8 mouse cellular contexts compared by ENCODE assay signal in the genomic region with DNA sequence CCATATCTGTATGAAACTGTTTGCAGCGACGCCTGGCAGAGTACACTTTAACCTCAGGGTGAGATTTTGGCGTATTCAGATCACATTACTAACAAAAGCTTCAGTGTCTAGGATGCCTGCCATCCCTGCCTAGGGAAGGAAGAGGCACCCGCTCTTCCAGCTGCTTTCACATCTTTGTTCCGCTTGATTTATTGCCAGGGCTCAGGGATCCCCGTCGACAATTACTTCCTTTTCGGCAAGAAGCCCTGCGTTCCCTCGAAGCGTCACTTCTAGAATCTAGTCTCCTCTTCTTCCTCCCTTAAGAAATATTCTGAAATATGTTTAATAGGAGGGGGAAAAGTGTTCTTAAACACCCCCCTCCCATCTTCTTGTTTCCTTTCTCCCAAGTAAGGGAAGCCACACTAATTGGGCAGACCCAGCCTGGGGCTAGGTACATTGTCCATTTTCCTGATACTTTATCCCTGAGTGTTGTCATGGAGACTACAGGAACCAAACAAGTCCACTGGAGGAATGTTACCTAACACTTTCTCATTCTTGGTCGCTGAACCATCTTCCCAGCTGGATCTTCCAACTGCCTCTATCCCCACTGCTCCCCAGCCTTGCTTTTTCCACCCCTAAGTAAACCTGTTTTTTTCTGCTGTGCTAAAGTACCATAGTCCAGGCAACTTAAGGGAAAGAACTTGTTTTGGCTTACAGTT. TPM values are rescaled to one million over a fixed set of nuclear protein-coding genes. Genes with fewer than 3 reads are reported as not detected.
DNase-seq lines count a peak whose midpoint lies in the region; ATAC-seq lines count a peak whose summit lies in the region.

No protein-coding gene starts in this region.

- H3K9me3 ChIP-seq in kidney, embryonic 16.5 days (ENCODE audit: low read length), result no peaks in the 10 kb centered on the region
- H3K9me3 ChIP-seq in neural tube, embryonic 14.5 days (ENCODE audit: control insufficient read depth, low read length), result no peaks in the 10 kb centered on the region

- no peak overlapping the region for H3K9ac ChIP-seq in kidney, embryonic 16.5 days (replicated peaks; ENCODE audit: low read length)
- H3K9ac ChIP-seq in neural tube, embryonic 14.5 days (replicated peaks; ENCODE audit: low read depth, low read length), result 0 out of 2 replicates have a peak overlapping the region, but pooled peaks have one; percentile 11

- H3K27me3 ChIP-seq in kidney, embryonic 16.5 days (ENCODE audit: insufficient read depth, low read length), result no peaks in the 10 kb centered on the region
- H3K27me3 ChIP-seq in neural tube, embryonic 14.5 days (ENCODE audit: control insufficient read depth, insufficient read depth, low read length), result no peaks in the 10 kb centered on the region

- DNase-seq in kidney, adult 9 months, result no peak
- peak; percentile 51 to 70 for DNase-seq in heart, adult 9 months (ENCODE audit: low spot score in 2 of 2)
- DNase-seq in kidney, postnatal 14 days, result peak; percentile 52
- DNase-seq in yolk sac, embryonic 10.5 days (ENCODE audit: low spot score), result no peak
- DNase-seq in adrenal gland, postnatal 4 days (ENCODE audit: low spot score in 2 of 2), result no peak

- H3K4me1 ChIP-seq in kidney, embryonic 16.5 days (ENCODE audit: insufficient read depth, low read length), result peaks cover 12% of the 10 kb centered on the region
- peaks cover 11% of the 10 kb centered on the region; the same call in 1 of the 2 replicates for H3K4me1 ChIP-seq in neural tube, embryonic 14.5 days (ENCODE audit: control insufficient read depth, insufficient read depth, low read length)

- no peaks in the 10 kb centered on the region for H3K36me3 ChIP-seq in kidney, embryonic 16.5 days (ENCODE audit: insufficient read depth, low read length)
- no peaks in the 10 kb centered on the region for H3K36me3 ChIP-seq in neural tube, embryonic 14.5 days (ENCODE audit: control insufficient read depth, insufficient read depth, low read length)

- WGBS in kidney, embryonic 16.5 days, result 2% methylated on average over 12 of the region's 12 CpGs
- under 1% methylated on average over 12 of the region's 12 CpGs for WGBS in neural tube, embryonic 14.5 days

- H3K4me2 ChIP-seq in kidney, embryonic 16.5 days (replicated peaks; ENCODE audit: low read depth, low read length), result peak overlapping the region; percentile 44
- peak overlapping the region; percentile 33 for H3K4me2 ChIP-seq in neural tube, embryonic 14.5 days (ENCODE audit: low read depth, low read length)

- no peak overlapping the region for H3K27ac ChIP-seq in kidney, embryonic 16.5 days (ENCODE audit: low read length)
- H3K27ac ChIP-seq in neural tube, embryonic 14.5 days (ENCODE audit: low read depth, low read length), result peak overlapping the region; percentile 48; the same call in 1 of the 2 replicates

- ATAC-seq in kidney, embryonic 16.5 days (ENCODE audit: low FRiP score, low TSS enrichment), result peak; percentile 68; the same call in 1 of the 2 replicates
- ATAC-seq in common myeloid progenitor, adult 5-6 weeks (replicated peaks; ENCODE audit: low read depth, poor library complexity, severe bottlenecking), result peak; percentile 68
- peak; percentile 65 for ATAC-seq in neural tube, embryonic 14.5 days (ENCODE audit: low read depth)

- H3K4me3 ChIP-seq in kidney, embryonic 16.5 days (ENCODE audit: low read length), result peak overlapping the region; percentile 15
- H3K4me3 ChIP-seq in neural tube, embryonic 14.5 days (ENCODE audit: low read depth, low read length), result 0 out of 2 replicates have a peak overlapping the region, but pooled peaks have one; percentile 7

RNA-seq across cellular contexts. Expression of a gene that starts 23.0 kb away (rescaled TPM):
- polyA plus RNA-seq in kidney, embryonic 16.5 days (2015; fragmentation: Nextera tagmentation; extraction: Ambion mirVana), result 32.1 and 33.2 TPM in 2 replicates
- total RNA-seq in common myeloid progenitor, adult 5-6 weeks (2017), result 14.6 and 22.1 TPM in 2 replicates
- 27.2 and 28.9 TPM in 2 replicates for polyA plus RNA-seq in neural tube, embryonic 14.5 days (2014; fragmentation: Nextera tagmentation; extraction: Ambion mirVana)
- total RNA-seq in adrenal gland, postnatal 4 days (2021), result 10 to 100 TPM; 19.6 to 25.5 TPM

RNA-seq across cellular contexts. Expression of a gene that starts 23.8 kb away (rescaled TPM):
- 19.2 and 20.7 TPM in 2 replicates for polyA plus RNA-seq in kidney, embryonic 16.5 days (2015; fragmentation: Nextera tagmentation; extraction: Ambion mirVana)
- 11.3 and 16.8 TPM in 2 replicates for total RNA-seq in common myeloid progenitor, adult 5-6 weeks (2017)
- polyA plus RNA-seq in neural tube, embryonic 14.5 days (2014; fragmentation: Nextera tagmentation; extraction: Ambion mirVana), result 16.2 and 18.0 TPM in 2 replicates
- total RNA-seq in adrenal gland, postnatal 4 days (2021), result 10 to 100 TPM; 17.5 to 18.0 TPM

RNA-seq across cellular contexts. Expression of a gene that starts 52.5 kb away (rescaled TPM):
- polyA plus RNA-seq in kidney, embryonic 16.5 days (2015; fragmentation: Nextera tagmentation; extraction: Ambion mirVana), result 12.6 and 12.9 TPM in 2 replicates
- 14.2 and 18.7 TPM in 2 replicates for total RNA-seq in common myeloid progenitor, adult 5-6 weeks (2017)
- polyA plus RNA-seq in neural tube, embryonic 14.5 days (2014; fragmentation: Nextera tagmentation; extraction: Ambion mirVana), result 25.2 and 26.3 TPM in 2 replicates
- 1 to 10 TPM; 6.7 to 7.5 TPM for total RNA-seq in adrenal gland, postnatal 4 days (2021)

Comparison
In these comparisons a context has a peak if more than half of its experiments do, and no peak if none do; other contexts are left out.
1. DNase-seq: peak in heart, adult 9 months (2 of 2) and kidney, postnatal 14 days (single experiment); none in kidney, adult 9 months (single experiment), yolk sac, embryonic 10.5 days (single experiment) and adrenal gland, postnatal 4 days (0 of 2).
2. Peak in every context shown above with its lines, with median percentiles within 50 percentile points of each other: ATAC-seq.